Mouse (Mus musculus) stomach, postnatal 0 days (tissue): Measurements from ENCODE around the gene Ssbp2.

Experiments used
- CTCF ChIP-seq: IDR thresholded peaks from 2 replicates; pipeline ENCODE4 v1.5.1; 2016; ENCODE audit warnings: antibody characterized with exemption, low read depth, mild to moderate bottlenecking, moderate library complexity
- EP300 ChIP-seq: optimal IDR thresholded peaks from 2 replicates; pipeline ENCODE3; 2016; ENCODE audit warnings: antibody characterized with exemption

DNA sequence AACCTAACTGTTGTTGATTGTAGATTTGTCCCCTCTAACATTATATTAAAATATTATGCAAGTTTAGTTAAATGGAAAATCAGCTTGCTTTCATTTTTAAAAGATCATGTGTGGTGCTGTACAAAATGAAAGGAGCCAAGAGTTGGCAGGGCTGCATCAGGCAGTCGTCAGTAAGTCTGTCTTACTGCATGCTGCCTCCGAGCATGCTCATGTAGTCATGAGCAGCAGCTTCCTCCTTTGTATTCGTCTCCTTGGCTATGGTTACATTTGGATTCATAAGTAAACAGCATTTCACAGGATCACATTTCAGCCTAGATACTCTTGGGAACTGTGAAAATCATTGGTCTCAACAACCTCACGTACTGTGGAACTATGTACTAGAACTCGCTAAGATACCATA, 180.1 kb downstream of the Ssbp2 start:
- TF ChIP-seq CTCF (no peak), EP300 (no peak)
